Comparison of ENCODE assay signal across 10 mouse cellular contexts in genomic region chr3:56079015-56079612, GRCm38 (mm10).
A peak's percentile ranks its signal among the peaks of the same experiment; 100 is the strongest.
DNase-seq lines count a peak whose midpoint lies in the region; ATAC-seq and TF ChIP-seq lines count a peak whose summit lies in the region.
"Had no signal": no experiment of that assay in that cellular context is flagged by ENCODE, and none has a peak within 500 bp of the region (broad histone marks: within the 10 kb centered on the region; RNA-seq: fewer than 3 reads in every experiment).

No protein-coding gene starts in this region.

- in situ Hi-C loops in Patski (cut with MboI; ENCODE audit: low pct_unique_long_range_greater_than_20kb) = no loop called here

- POLR2A ChIA-PET in Patski (lab: Charles Lee) = no interaction called here

- 73% methylated on average over 1 of the region's 1 CpGs for WGBS in forebrain, embryonic 14.5 days

- peak; percentile 73; the same call in 1 of the 2 replicates for ATAC-seq in frontal cortex, adult (ENCODE audit: low TSS enrichment)
- no peak for ATAC-seq in Patski
- ATAC-seq in forebrain, embryonic 14.5 days = peak; percentile 60; the same call in 1 of the 2 replicates

- H3K4me3 ChIP-seq in forebrain, embryonic 14.5 days (ENCODE audit: low read depth, low read length) = no peak overlapping the region

- H3K4me2 ChIP-seq in forebrain, embryonic 14.5 days (ENCODE audit: low read length) = no peak overlapping the region

- no peak overlapping the region for H3K27ac ChIP-seq in forebrain, embryonic 14.5 days (ENCODE audit: low read depth, low read length)

- TF ChIP-seq CTCF in Patski (IDR thresholded peaks at IDR 0.05) = peak; percentile 69

- H3K36me3 ChIP-seq in forebrain, embryonic 14.5 days (ENCODE audit: control insufficient read depth, insufficient read depth, low read length) = no peaks in the 10 kb centered on the region; the same call in 1 of the 2 replicates

- CTCF ChIA-PET in Patski (lab: Charles Lee) = no interaction called here

- no peak overlapping the region for H3K9ac ChIP-seq in forebrain, embryonic 14.5 days (ENCODE audit: low read length)

- no peaks in the 10 kb centered on the region for H3K4me1 ChIP-seq in forebrain, embryonic 14.5 days (ENCODE audit: control insufficient read depth, insufficient read depth, low read length)

- DNase-seq in frontal cortex, postnatal 36 days (ENCODE audit: low spot score in 2 of 2) = no peak
- DNase-seq in left cerebral cortex, adult 11 months (ENCODE audit: low spot score) = peak; percentile 17
- DNase-seq in left cerebral cortex, adult 18-20 months (ENCODE audit: low spot score in 2 of 2) = no peak
- DNase-seq in Patski (ENCODE audit: low read depth, low spot score) = peak; percentile 13
- DNase-seq in forebrain, embryonic 14.5 days (ENCODE audit: low spot score) = peak; percentile 76
- DNase-seq in urinary bladder, postnatal 4 days (ENCODE audit: low spot score in 2 of 2) = no peak
- no peak for DNase-seq in left cerebral cortex, adult 8-10 months (ENCODE audit: low spot score in 2 of 2)
- DNase-seq: gastrocnemius, postnatal 36 days; kidney, postnatal 4 days had no signal

- H3K27me3 ChIP-seq in Patski = no peaks in the 10 kb centered on the region
- no peaks in the 10 kb centered on the region for H3K27me3 ChIP-seq in forebrain, embryonic 14.5 days (replicated peaks; ENCODE audit: control insufficient read depth, insufficient read depth, low read length)

- no peaks in the 10 kb centered on the region for H3K9me3 ChIP-seq in forebrain, embryonic 14.5 days (replicated peaks; ENCODE audit: control insufficient read depth, low read length)

Comparison
In these comparisons a context has a peak if more than half of its experiments do, and no peak if none do; other contexts are left out.
1. DNase-seq: peak in left cerebral cortex, adult 11 months (single experiment), Patski (single experiment) and forebrain, embryonic 14.5 days (single experiment); none in frontal cortex, postnatal 36 days (0 of 2), left cerebral cortex, adult 18-20 months (0 of 2), urinary bladder, postnatal 4 days (0 of 2) and left cerebral cortex, adult 8-10 months (0 of 2).